Mouse (Mus musculus) testis, adult 2 months (tissue): ENCODE measurements around the gene AC170998.1.

Experiments used
- CTCF ChIP-seq: fragments of 200-500 bp; IDR thresholded peaks from 2 replicates; pipeline ENCODE4 v1.5.1; 2012; ENCODE audit warnings: low read depth, mild to moderate bottlenecking, inconsistent platforms, low read length, moderate library complexity; ENCODE audit not compliant: control insufficient read depth, insufficient read depth, insufficient replicate concordance
- POLR2A ChIP-seq: fragments of 200-500 bp; IDR thresholded peaks from 2 replicates; pipeline ENCODE4 v1.6.1; 2012; ENCODE audit warnings: low read depth, mild to moderate bottlenecking, inconsistent platforms, low read length, moderate library complexity; ENCODE audit not compliant: control insufficient read depth

- TF ChIP-seq POLR2A (no peak), CTCF (no peak)
Observed at GRCm38 (mm10) chr17:28682311-28683084, 43.4 kb upstream of the AC170998.1 start.
